Mouse (Mus musculus) megakaryocyte-erythroid progenitor cell, adult 5-6 weeks (primary cell): ENCODE measurements around the gene Psma7. TPM values are rescaled to one million over a fixed set of nuclear protein-coding genes. Genes with fewer than 3 reads are reported as not detected.

Source experiments
- ATAC-seq: replicated peaks from 2 replicates; pipeline ENCODE4 v1.8.0; 2016; ENCODE audit warnings: mild to moderate bottlenecking, inconsistent platforms; ENCODE audit not compliant: severe bottlenecking, poor library complexity, low FRiP score, low TSS enrichment
- total RNA-seq, 2 experiments: library from RNA; stranded (forward) in 1 of 2; stranded (reverse) in 1 of 2; fragments of 200-1000, 215-1000 nt in 1 of 2; fragments of >200 nt in 1 of 2; fragmentation: Nextera tagmentation in 1 of 2; gene quantifications; 2 replicates each; pipeline ENCODE4 v1.2.3; 2014 to 2017

The Psma7 gene
- total RNA-seq, 2 experiments from 2014 or later: 334 to 395 TPM

GRCm38 (mm10) chr2:180013686-180014085 lies 28.5 kb downstream of the Psma7 start:
- ATAC-seq: no peak

GRCm38 (mm10) chr2:180011370-180011769 lies 30.9 kb downstream of the Psma7 start:
- ATAC-seq: no peak

- ATAC-seq: no peak
Measured at GRCm38 (mm10) chr2:180010686-180011085, 31.5 kb downstream of the Psma7 start.

GRCm38 (mm10) chr2:180006352-180007017 lies 35.7 kb downstream of the Psma7 start:
- no peak for ATAC-seq

GRCm38 (mm10) chr2:180005656-180006351 lies 36.4 kb downstream of the Psma7 start:
- no peak for ATAC-seq

- ATAC-seq: no peak
Measured at GRCm38 (mm10) chr2:180001635-180002034, 40.6 kb downstream of the Psma7 start.

GRCm38 (mm10) chr2:179998431-179998830 lies 43.8 kb downstream of the Psma7 start:
- no peak for ATAC-seq

GRCm38 (mm10) chr2:179993071-179993470 lies 49.2 kb downstream of the Psma7 start:
- ATAC-seq: no peak

GRCm38 (mm10) chr2:179989098-179989497 lies 53.1 kb downstream of the Psma7 start:
- ATAC-seq: no peak

- ATAC-seq: no peak
Measured at GRCm38 (mm10) chr2:179986437-179987022, 55.7 kb downstream of the Psma7 start.

Other genes with a start within 250 kb of the Psma7 start
- 22.1 and 31.5 TPM in 2 replicates for gene Taf4, start 65.8 kb downstream of the Psma7 start, total RNA-seq (2014; fragmentation: Nextera tagmentation)
- gene Taf4, start 65.8 kb downstream of the Psma7 start, total RNA-seq (2017): 20.1 and 28.4 TPM in 2 replicates
- gene Lsm14b, start 17.4 kb downstream of the Psma7 start, total RNA-seq (2014; fragmentation: Nextera tagmentation): 14.9 and 28.0 TPM in 2 replicates
- 25.1 and 44.2 TPM in 2 replicates for gene Lsm14b, start 17.4 kb downstream of the Psma7 start, total RNA-seq (2017)
- 2.2 and 3.4 TPM in 2 replicates for gene Ss18l1, start 76 bp upstream of the Psma7 start, total RNA-seq (2014; fragmentation: Nextera tagmentation)
- gene Ss18l1, start 76 bp upstream of the Psma7 start, total RNA-seq (2017): 2.3 and 4.0 TPM in 2 replicates
- 14.0 and 20.9 TPM in 2 replicates for gene Mtg2, start 28.2 kb upstream of the Psma7 start, total RNA-seq (2014; fragmentation: Nextera tagmentation)
- gene Mtg2, start 28.2 kb upstream of the Psma7 start, total RNA-seq (2017): 14.8 and 16.7 TPM in 2 replicates
- gene Hrh3, start 62.1 kb upstream of the Psma7 start, total RNA-seq (2014; fragmentation: Nextera tagmentation): not detected in 2 replicates
- gene Hrh3, start 62.1 kb upstream of the Psma7 start, total RNA-seq (2017): not detected in 2 replicates
- gene Osbpl2, start 76.9 kb upstream of the Psma7 start, total RNA-seq (2014; fragmentation: Nextera tagmentation): 23.9 and 25.4 TPM in 2 replicates
- 29.4 and 35.1 TPM in 2 replicates for gene Osbpl2, start 76.9 kb upstream of the Psma7 start, total RNA-seq (2017)
- 143 and 144 TPM in 2 replicates for gene Adrm1, start 129.1 kb upstream of the Psma7 start, total RNA-seq (2014; fragmentation: Nextera tagmentation)
- 51.7 and 76.2 TPM in 2 replicates for gene Adrm1, start 129.1 kb upstream of the Psma7 start, total RNA-seq (2017)
- gene Lama5, start 183.4 kb upstream of the Psma7 start, total RNA-seq (2014; fragmentation: Nextera tagmentation): 0.04 and 0.25 TPM in 2 replicates
- gene Lama5, start 183.4 kb upstream of the Psma7 start, total RNA-seq (2017): 0.05 TPM in 1 of 2 replicates, not detected in the other
- gene Rps21, start 214.9 kb upstream of the Psma7 start, total RNA-seq (2014; fragmentation: Nextera tagmentation): 3,693 and 4,041 TPM in 2 replicates
- 2,831 and 3,324 TPM in 2 replicates for gene Rps21, start 214.9 kb upstream of the Psma7 start, total RNA-seq (2017)
- gene Cables2, start 231.1 kb upstream of the Psma7 start, total RNA-seq (2014; fragmentation: Nextera tagmentation): 13.8 and 14.4 TPM in 2 replicates
- 7.4 and 20.8 TPM in 2 replicates for gene Cables2, start 231.1 kb upstream of the Psma7 start, total RNA-seq (2017)
- gene Rbbp8nl, start 247.4 kb upstream of the Psma7 start, total RNA-seq (2014; fragmentation: Nextera tagmentation): not detected in 2 replicates
- not detected in 2 replicates for gene Rbbp8nl, start 247.4 kb upstream of the Psma7 start, total RNA-seq (2017)